9 mouse cellular contexts compared by ENCODE assay signal in genomic region chr19:32346624-32347341, GRCm38 (mm10). TPM values are rescaled to one million over a fixed set of nuclear protein-coding genes. Genes with fewer than 3 reads are reported as not detected.
DNase-seq lines count a peak whose midpoint lies in the region; ATAC-seq lines count a peak whose summit lies in the region.
"Had no signal": no experiment of that assay in that cellular context is flagged by ENCODE, and none has a peak within 500 bp of the region (broad histone marks: within the 10 kb centered on the region; RNA-seq: fewer than 3 reads in every experiment).

No protein-coding gene starts in this region.

- H3K9me3 ChIP-seq in kidney, embryonic 14.5 days (ENCODE audit: control insufficient read depth, low read length): no peaks in the 10 kb centered on the region
- H3K9me3 ChIP-seq in embryonic facial prominence, embryonic 15.5 days (replicated peaks): no peaks in the 10 kb centered on the region
- no peaks in the 10 kb centered on the region for H3K9me3 ChIP-seq in hindbrain, embryonic 16.5 days (ENCODE audit: control insufficient read depth, low read length)
- H3K9me3 ChIP-seq in liver, embryonic 16.5 days (replicated peaks; ENCODE audit: control insufficient read depth, low read length): no peaks in the 10 kb centered on the region
- H3K9me3 ChIP-seq: midbrain, embryonic 12.5 days had no signal

- no peaks in the 10 kb centered on the region for H3K27me3 ChIP-seq in kidney, embryonic 14.5 days (ENCODE audit: control insufficient read depth, insufficient read depth, low read length)
- H3K27me3 ChIP-seq in embryonic facial prominence, embryonic 15.5 days: no peaks in the 10 kb centered on the region
- H3K27me3 ChIP-seq in hindbrain, embryonic 16.5 days (replicated peaks; ENCODE audit: control insufficient read depth, insufficient read depth, low read length): no peaks in the 10 kb centered on the region
- no peaks in the 10 kb centered on the region for H3K27me3 ChIP-seq in liver, embryonic 16.5 days (ENCODE audit: control insufficient read depth, insufficient read depth, low read depth, low read length)
- H3K27me3 ChIP-seq: midbrain, embryonic 12.5 days had no signal

- no peaks in the 10 kb centered on the region for H3K36me3 ChIP-seq in kidney, embryonic 14.5 days (ENCODE audit: control insufficient read depth, insufficient read depth, low read length)
- H3K36me3 ChIP-seq in embryonic facial prominence, embryonic 15.5 days: no peaks in the 10 kb centered on the region
- no peaks in the 10 kb centered on the region for H3K36me3 ChIP-seq in hindbrain, embryonic 16.5 days (ENCODE audit: control insufficient read depth, insufficient read depth, low read length)
- no peaks in the 10 kb centered on the region for H3K36me3 ChIP-seq in liver, embryonic 16.5 days (ENCODE audit: control insufficient read depth, insufficient read depth)
- H3K36me3 ChIP-seq: midbrain, embryonic 12.5 days had no signal

- H3K4me2 ChIP-seq in kidney, embryonic 14.5 days (replicated peaks; ENCODE audit: low read depth, low read length): 0 out of 2 replicates have a peak overlapping the region, but pooled peaks have one; percentile 9
- H3K4me2 ChIP-seq in embryonic facial prominence, embryonic 15.5 days (replicated peaks): no peak overlapping the region
- no peak overlapping the region for H3K4me2 ChIP-seq in hindbrain, embryonic 16.5 days (ENCODE audit: low read length)
- H3K4me2 ChIP-seq in liver, embryonic 16.5 days (ENCODE audit: low read depth, low read length): peak overlapping the region; percentile 41
- H3K4me2 ChIP-seq: midbrain, embryonic 12.5 days had no signal

- H3K4me1 ChIP-seq in kidney, embryonic 14.5 days (ENCODE audit: control insufficient read depth, insufficient read depth, low read length): peaks cover 53% of the 10 kb centered on the region
- H3K4me1 ChIP-seq in embryonic facial prominence, embryonic 15.5 days: peaks cover 47% of the 10 kb centered on the region
- H3K4me1 ChIP-seq in hindbrain, embryonic 16.5 days (ENCODE audit: control insufficient read depth, insufficient read depth, low read depth, low read length): peaks cover 22% of the 10 kb centered on the region
- peaks cover 19% of the 10 kb centered on the region for H3K4me1 ChIP-seq in liver, embryonic 16.5 days (ENCODE audit: control insufficient read depth, low read depth, low read length)

- WGBS in kidney, embryonic 14.5 days: 68% methylated on average over 9 of the region's 9 CpGs
- 75% methylated on average over 9 of the region's 9 CpGs for WGBS in embryonic facial prominence, embryonic 15.5 days
- WGBS in hindbrain, embryonic 16.5 days: 73% methylated on average over 9 of the region's 9 CpGs
- 69% methylated on average over 9 of the region's 9 CpGs for WGBS in liver, embryonic 16.5 days (ENCODE audit: insufficient replicate concordance)

- no peak overlapping the region for H3K4me3 ChIP-seq in kidney, embryonic 14.5 days (ENCODE audit: low read length)
- H3K4me3 ChIP-seq in embryonic facial prominence, embryonic 15.5 days (replicated peaks): no peak overlapping the region
- no peak overlapping the region for H3K4me3 ChIP-seq in hindbrain, embryonic 16.5 days (ENCODE audit: low read length)
- peak overlapping the region; percentile 20 for H3K4me3 ChIP-seq in liver, embryonic 16.5 days (ENCODE audit: low read depth, low read length)
- H3K4me3 ChIP-seq: midbrain, embryonic 12.5 days had no signal

- DNase-seq in kidney, postnatal 10 days: no peak
- DNase-seq in cerebellum, adult 11 months: no peak
- DNase-seq: cerebellum, adult 9-11 months had no signal

- H3K9ac ChIP-seq in kidney, embryonic 14.5 days (ENCODE audit: low read depth, low read length): no peak overlapping the region
- no peak overlapping the region for H3K9ac ChIP-seq in embryonic facial prominence, embryonic 15.5 days
- no peak overlapping the region for H3K9ac ChIP-seq in hindbrain, embryonic 16.5 days (ENCODE audit: low read depth, low read length)
- no peak overlapping the region for H3K9ac ChIP-seq in liver, embryonic 16.5 days (ENCODE audit: low read depth, low read length)
- H3K9ac ChIP-seq: midbrain, embryonic 12.5 days had no signal

- H3K27ac ChIP-seq in kidney, embryonic 14.5 days (ENCODE audit: low read depth, low read length): peak overlapping the region; percentile 82
- H3K27ac ChIP-seq in embryonic facial prominence, embryonic 15.5 days (replicated peaks): peak overlapping the region; percentile 76
- H3K27ac ChIP-seq in hindbrain, embryonic 16.5 days (ENCODE audit: low read depth, low read length): 0 out of 2 replicates have a peak overlapping the region, but pooled peaks have one; percentile 5
- H3K27ac ChIP-seq in liver, embryonic 16.5 days (ENCODE audit: low read length): peak overlapping the region; percentile 76
- H3K27ac ChIP-seq: midbrain, embryonic 12.5 days had no signal

- no peak for ATAC-seq in kidney, embryonic 14.5 days (ENCODE audit: low FRiP score, low TSS enrichment)
- no peak for ATAC-seq in embryonic facial prominence, embryonic 15.5 days (ENCODE audit: insufficient number of reproducible peaks, low FRiP score, low TSS enrichment, low read depth)
- no peak for ATAC-seq in hindbrain, embryonic 16.5 days
- ATAC-seq in liver, embryonic 16.5 days (ENCODE audit: low read depth): peak; percentile 73
- ATAC-seq in megakaryocyte-erythroid progenitor cell, adult 5-6 weeks (replicated peaks; ENCODE audit: low FRiP score, low TSS enrichment, poor library complexity, severe bottlenecking): no peak

RNA-seq across cellular contexts. Expression of gene Sgms1, which starts 42.7 kb away (rescaled TPM):
- 32.1 and 50.8 TPM in 2 replicates for polyA plus RNA-seq in kidney, embryonic 14.5 days (2014; fragmentation: Nextera tagmentation; extraction: Ambion mirVana)
- polyA plus RNA-seq in embryonic facial prominence, embryonic 15.5 days (2015; fragmentation: Nextera tagmentation; extraction: Ambion mirVana): 38.8 and 39.4 TPM in 2 replicates
- polyA plus RNA-seq in hindbrain, embryonic 16.5 days (2015; fragmentation: Nextera tagmentation; extraction: Ambion mirVana): 21.7 and 22.9 TPM in 2 replicates
- polyA plus RNA-seq in liver, embryonic 16.5 days (2015; fragmentation: Nextera tagmentation; extraction: Ambion mirVana): 28.8 and 30.7 TPM in 2 replicates
- total RNA-seq in megakaryocyte-erythroid progenitor cell, adult 5-6 weeks (2014; fragmentation: Nextera tagmentation): 53.2 and 66.1 TPM in 2 replicates
- total RNA-seq in megakaryocyte-erythroid progenitor cell, adult 5-6 weeks (2017): 58.5 and 84.8 TPM in 2 replicates

Comparison
In these comparisons a context has a peak if more than half of its experiments do, and no peak if none do; other contexts are left out.
1. H3K27ac ChIP-seq: peak in every context shown above with its lines; median percentile 82 in kidney, embryonic 14.5 days; 76 in embryonic facial prominence, embryonic 15.5 days; 76 in liver, embryonic 16.5 days; 5 in hindbrain, embryonic 16.5 days.
2. H3K4me2 ChIP-seq: peak in kidney, embryonic 14.5 days (single experiment) and liver, embryonic 16.5 days (single experiment); none in embryonic facial prominence, embryonic 15.5 days (single experiment) and hindbrain, embryonic 16.5 days (single experiment).